Mouse (Mus musculus) neural tube, embryonic 11.5 days (tissue): Measurements from ENCODE around the gene Dlgap1. TPM values are rescaled to one million over a fixed set of nuclear protein-coding genes. Genes with fewer than 3 reads are reported as not detected.
"Not testable (repeated sequence)": the region's sequence is repeated elsewhere in the genome, so short reads cannot be mapped to it uniquely, and the experiment has no call there.

Experiments
- ATAC-seq: fragments of 200-750 bp; cut with Nextera tagmentation; 2 replicates; pipeline ENCODE4 v1.8.0; 2017; ENCODE audit warnings: moderate number of reproducible peaks, mild to moderate bottlenecking, moderate TSS enrichment, moderate library complexity; ENCODE audit not compliant: insufficient read depth, low FRiP score, low TSS enrichment
- DNase-seq: peaks from one replicate; pipeline ENCODE4 v3.0.0-alpha.2; 2015; ENCODE audit warnings: low spot score
- H3K27ac ChIP-seq: fragments of 300-500 bp; sonication (generic); 2 replicates; pipeline ENCODE4 v1.5.1; 2014; ENCODE audit warnings: low read depth, mild to moderate bottlenecking, low read length
- H3K27me3 ChIP-seq: fragments of 300-500 bp; sonication (generic); 2 replicates; pipeline ENCODE4 v1.6.1; 2014; ENCODE audit warnings: mild to moderate bottlenecking, low read length, mixed read lengths; ENCODE audit not compliant: control insufficient read depth, insufficient read depth
- H3K36me3 ChIP-seq: fragments of 300-500 bp; sonication (generic); 2 replicates; pipeline ENCODE4 v1.6.1; 2014; ENCODE audit warnings: mild to moderate bottlenecking, low read length, moderate library complexity, mixed read lengths; ENCODE audit not compliant: control insufficient read depth, insufficient read depth
- H3K4me1 ChIP-seq: fragments of 300-500 bp; sonication (generic); 2 replicates; pipeline ENCODE4 v1.6.1; 2014; ENCODE audit warnings: low read length, mixed read lengths; ENCODE audit not compliant: control insufficient read depth, insufficient read depth
- H3K4me2 ChIP-seq: fragments of 300-500 bp; sonication (generic); 2 replicates; pipeline ENCODE4 v1.6.1; 2014; ENCODE audit warnings: low read depth, mild to moderate bottlenecking, moderate library complexity
- H3K4me3 ChIP-seq: fragments of 300-500 bp; sonication (generic); 2 replicates; pipeline ENCODE4 v1.5.1; 2014; ENCODE audit warnings: low read depth, low read length
- H3K9ac ChIP-seq: fragments of 300-500 bp; sonication (generic); 2 replicates; pipeline ENCODE4 v1.6.1; 2014; ENCODE audit warnings: mild to moderate bottlenecking, low read length
- H3K9me3 ChIP-seq: fragments of 300-500 bp; sonication (generic); 2 replicates; pipeline ENCODE4 v1.6.1; 2016; ENCODE audit warnings: low read length; ENCODE audit not compliant: control insufficient read depth
- WGBS: fragments of 180-500 bp; shearing (Covaris S2); extraction: QIAGEN DNeasy Blood & Tissue Kit; methylation state at CpG from one replicate; pipeline ENCODE4 v1.1.7; 2014; 5-methylcytosine and 5-hydroxymethylcytosine counted together
- polyA plus RNA-seq: library from polyadenylated mRNA; unstranded; fragments of >200 nt; fragmentation: Nextera tagmentation; extraction: Ambion mirVana; gene quantifications from 2 replicates; pipeline ENCODE4 v1.2.1, GENCODE M21; 2014

Gene Dlgap1
- polyA plus RNA-seq, 1 experiment from 2014 or later = 5.9 TPM

GRCm38 (mm10) chr17:70817862-70818451, 849.1 kb downstream of the Dlgap1 start:
- Histone ChIP-seq H3K4me3 (peak overlapping the region; percentile 41), H3K27me3 (peaks cover 19% of the 10 kb centered on the region), H3K36me3 (no peaks in the 10 kb centered on the region), H3K9me3 (no peaks in the 10 kb centered on the region), H3K4me1 (0 out of 2 replicates have a peak, but pooled peaks cover 3% of the 10 kb centered on the region), H3K9ac (peak overlapping the region; percentile 49), H3K27ac (no peak overlapping the region), H3K4me2 (peak overlapping the region; percentile 74)
- DNase-seq (peak; percentile 72), ATAC-seq (peak; percentile 82)
- WGBS = 2% methylated on average over 51 of the region's 51 CpGs

GRCm38 (mm10) chr17:70823083-70823482, 854.2 kb downstream of the Dlgap1 start:
- 86% methylated on average over 8 of the region's 8 CpGs for WGBS
- ATAC-seq (no peak), DNase-seq (no peak)
- Histone ChIP-seq H3K9me3 (no peaks in the 10 kb centered on the region), H3K36me3 (no peaks in the 10 kb centered on the region), H3K4me2 (no peak overlapping the region), H3K9ac (no peak overlapping the region), H3K4me3 (no peak overlapping the region), H3K4me1 (no peaks in the 10 kb centered on the region), H3K27me3 (peaks cover 11% of the 10 kb centered on the region), H3K27ac (no peak overlapping the region)

- 91% methylated on average over 12 of the region's 12 CpGs for WGBS
Observed at GRCm38 (mm10) chr17:70826227-70826626, 857.4 kb downstream of the Dlgap1 start.

GRCm38 (mm10) chr17:70827463-70828179, 858.7 kb downstream of the Dlgap1 start:
- ATAC-seq, H3K27ac ChIP-seq, DNase-seq, H3K4me1 ChIP-seq, H3K27me3 ChIP-seq, H3K36me3 ChIP-seq, H3K4me2 ChIP-seq, H3K9me3 ChIP-seq, H3K9ac ChIP-seq, H3K4me3 ChIP-seq: not testable (repeated sequence)
- WGBS = 88% methylated on average over 11 of the region's 11 CpGs

More at GRCm38 (mm10) chr17:70826227-70826626, 857.4 kb downstream of the Dlgap1 start:
- no peaks in the 10 kb centered on the region for H3K36me3 ChIP-seq
- H3K27me3 ChIP-seq = no peaks in the 10 kb centered on the region
- no peak overlapping the region for H3K9ac ChIP-seq
- no peak overlapping the region for H3K27ac ChIP-seq
- no peaks in the 10 kb centered on the region for H3K4me1 ChIP-seq
- H3K4me3 ChIP-seq = no peak overlapping the region
- H3K4me2 ChIP-seq = no peak overlapping the region
- H3K9me3 ChIP-seq = no peaks in the 10 kb centered on the region
- ATAC-seq (no peak), DNase-seq (no peak)

GRCm38 (mm10) chr17:70828180-70828528, 859.3 kb downstream of the Dlgap1 start:
- Histone ChIP-seq H3K9me3 (no peaks in the 10 kb centered on the region), H3K4me2 (no peak overlapping the region), H3K4me3 (no peak overlapping the region), H3K9ac (no peak overlapping the region), H3K4me1 (no peaks in the 10 kb centered on the region), H3K27ac (no peak overlapping the region), H3K27me3 (no peaks in the 10 kb centered on the region), H3K36me3 (no peaks in the 10 kb centered on the region)
- ATAC-seq = no peak
- 61% methylated on average over 4 of the region's 4 CpGs for WGBS
- no peak for DNase-seq

GRCm38 (mm10) chr17:70828569-70828968, 859.7 kb downstream of the Dlgap1 start:
- Histone ChIP-seq H3K4me3 (no peak overlapping the region), H3K27me3 (no peaks in the 10 kb centered on the region), H3K4me1 (no peaks in the 10 kb centered on the region), H3K9ac (no peak overlapping the region), H3K4me2 (no peak overlapping the region), H3K27ac (no peak overlapping the region), H3K36me3 (no peaks in the 10 kb centered on the region), H3K9me3 (no peaks in the 10 kb centered on the region)
- DNase-seq (no peak), ATAC-seq (no peak)
- 82% methylated on average over 2 of the region's 2 CpGs for WGBS

GRCm38 (mm10) chr17:70829217-70829616, 860.3 kb downstream of the Dlgap1 start:
- Histone ChIP-seq H3K4me2 (no peak overlapping the region), H3K9ac (no peak overlapping the region), H3K4me3 (no peak overlapping the region), H3K27me3 (no peaks in the 10 kb centered on the region), H3K9me3 (no peaks in the 10 kb centered on the region), H3K4me1 (no peaks in the 10 kb centered on the region), H3K27ac (no peak overlapping the region), H3K36me3 (no peaks in the 10 kb centered on the region)
- WGBS = 79% methylated on average over 6 of the region's 6 CpGs
- ATAC-seq (no peak), DNase-seq (no peak)

GRCm38 (mm10) chr17:70829943-70830715, 861.3 kb downstream of the Dlgap1 start:
- H3K4me1 ChIP-seq = 0 out of 2 replicates have a peak, but pooled peaks cover under 1% of the 10 kb centered on the region
- no peak for ATAC-seq
- no peak overlapping the region for H3K4me2 ChIP-seq
- no peaks in the 10 kb centered on the region for H3K27me3 ChIP-seq
- H3K9ac ChIP-seq = no peak overlapping the region
- H3K27ac ChIP-seq = no peak overlapping the region
- whole genome bisulfite sequencing = 76% methylated on average over 23 of the region's 23 CpGs
- H3K4me3 ChIP-seq = no peak overlapping the region
- DNase-seq = no peak
- no peaks in the 10 kb centered on the region for H3K9me3 ChIP-seq
- no peaks in the 10 kb centered on the region for H3K36me3 ChIP-seq
